Mouse (Mus musculus) embryonic facial prominence, embryonic 14.5 days (tissue): ENCODE measurements at regions not wholly inside any gene's neighbourhood (a gene's known extent, or its start where the extent isn't known, plus 50 kb on each side); places are given as distances from the start of the nearest gene placed in this dataset.

Experiments used
- ATAC-seq: fragments of 200-750 bp; cut with Nextera tagmentation; 2 replicates; pipeline ENCODE4 v1.8.0; 2017; ENCODE audit warnings: low read depth, moderate number of reproducible peaks, moderate TSS enrichment
- DNase-seq: peaks from one replicate; pipeline ENCODE4 v3.0.0-alpha.2; 2015; ENCODE audit warnings: low spot score
- H3K27ac ChIP-seq: fragments of 300-500 bp; sonication (generic); replicated peaks from 2 replicates; pipeline ENCODE4 v1.5.1; 2014; ENCODE audit warnings: low read depth, mild to moderate bottlenecking, low read length, moderate library complexity
- H3K27me3 ChIP-seq: fragments of 300-500 bp; sonication (generic); replicated peaks from 2 replicates; pipeline ENCODE4 v1.6.1; 2014; ENCODE audit warnings: low read length; ENCODE audit not compliant: control insufficient read depth, insufficient read depth
- H3K36me3 ChIP-seq: fragments of 300-500 bp; sonication (generic); 2 replicates; pipeline ENCODE4 v1.6.1; 2014; ENCODE audit warnings: low read length, mixed read lengths; ENCODE audit not compliant: control insufficient read depth, insufficient read depth
- H3K4me1 ChIP-seq: fragments of 300-500 bp; sonication (generic); 2 replicates; pipeline ENCODE4 v1.6.1; 2014; ENCODE audit warnings: antibody characterized with exemption, low read length; ENCODE audit not compliant: control insufficient read depth, insufficient read depth
- H3K4me2 ChIP-seq: fragments of 300-500 bp; sonication (generic); 2 replicates; pipeline ENCODE4 v1.6.1; 2014; ENCODE audit warnings: low read depth, mild to moderate bottlenecking, low read length, moderate library complexity, mixed read lengths
- H3K4me3 ChIP-seq: fragments of 300-500 bp; sonication (generic); 2 replicates; pipeline ENCODE4 v1.5.1; 2014; ENCODE audit warnings: low read depth, mild to moderate bottlenecking, low read length
- H3K9ac ChIP-seq: fragments of 300-500 bp; sonication (generic); 2 replicates; pipeline ENCODE4 v1.6.1; 2014; ENCODE audit warnings: low read depth, mild to moderate bottlenecking, low read length, moderate library complexity, mixed read lengths
- H3K9me3 ChIP-seq: fragments of 300-500 bp; sonication (generic); 2 replicates; pipeline ENCODE4 v1.6.1; 2016; ENCODE audit warnings: low read length; ENCODE audit not compliant: control insufficient read depth
- WGBS: fragments of 180-500 bp; shearing (Covaris S2); extraction: QIAGEN DNeasy Blood & Tissue Kit; methylation state at CpG from one replicate; pipeline ENCODE4 v1.1.7; 2014; 5-methylcytosine and 5-hydroxymethylcytosine counted together

- H3K9me3 ChIP-seq = no peaks in the 10 kb centered on the region
- no peak overlapping the region for H3K4me2 ChIP-seq
- no peaks in the 10 kb centered on the region for H3K4me1 ChIP-seq
- no peaks in the 10 kb centered on the region for H3K36me3 ChIP-seq
- H3K27me3 ChIP-seq = no peaks in the 10 kb centered on the region
- ATAC-seq (no peak), DNase-seq (no peak)
- 45% methylated on average over 1 of the region's 1 CpGs for WGBS
- no peak overlapping the region for H3K27ac ChIP-seq
- H3K4me3 ChIP-seq = no peak overlapping the region
- no peak overlapping the region for H3K9ac ChIP-seq
Observed at GRCm38 (mm10) chr2:115132165-115132592, 449.3 kb upstream of the BC052040 start.

GRCm38 (mm10) chr2:115141416-115141815, 440.1 kb upstream of the BC052040 start:
- Histone ChIP-seq H3K9ac (no peak overlapping the region), H3K4me1 (no peaks in the 10 kb centered on the region), H3K36me3 (no peaks in the 10 kb centered on the region), H3K27ac (no peak overlapping the region), H3K4me3 (no peak overlapping the region), H3K4me2 (no peak overlapping the region), H3K27me3 (no peaks in the 10 kb centered on the region), H3K9me3 (no peaks in the 10 kb centered on the region)
- ATAC-seq = no peak
- DNase-seq = no peak

GRCm38 (mm10) chr2:115172111-115172510, 409.4 kb upstream of the BC052040 start:
- no peak overlapping the region for H3K27ac ChIP-seq
- no peaks in the 10 kb centered on the region for H3K27me3 ChIP-seq
- DNase-seq (peak; percentile 79), ATAC-seq (0 out of 2 replicates have a peak, but pooled peaks have one; percentile 9)
- no peak overlapping the region for H3K4me3 ChIP-seq
- no peaks in the 10 kb centered on the region for H3K36me3 ChIP-seq
- H3K4me1 ChIP-seq = 0 out of 2 replicates have a peak, but pooled peaks cover 3% of the 10 kb centered on the region
- H3K9me3 ChIP-seq = no peaks in the 10 kb centered on the region
- WGBS = 30% methylated on average over 5 of the region's 5 CpGs
- no peak overlapping the region for H3K4me2 ChIP-seq
- H3K9ac ChIP-seq = no peak overlapping the region

- Histone ChIP-seq H3K4me3 (no peak overlapping the region), H3K9me3 (no peaks in the 10 kb centered on the region), H3K27me3 (no peaks in the 10 kb centered on the region), H3K36me3 (no peaks in the 10 kb centered on the region), H3K4me1 (0 out of 2 replicates have a peak, but pooled peaks cover 2% of the 10 kb centered on the region), H3K9ac (no peak overlapping the region), H3K27ac (no peak overlapping the region), H3K4me2 (no peak overlapping the region)
- 61% methylated on average over 1 of the region's 1 CpGs for WGBS
- DNase-seq (peak; percentile 57), ATAC-seq (no peak)
Observed at GRCm38 (mm10) chr2:115177076-115177475, 404.4 kb upstream of the BC052040 start.

GRCm38 (mm10) chr2:115177896-115178295, 403.6 kb upstream of the BC052040 start:
- WGBS = 44% methylated on average over 1 of the region's 1 CpGs
- DNase-seq = no peak
- Histone ChIP-seq H3K4me1 (no peaks in the 10 kb centered on the region), H3K4me3 (no peak overlapping the region), H3K27me3 (no peaks in the 10 kb centered on the region), H3K9ac (no peak overlapping the region), H3K36me3 (no peaks in the 10 kb centered on the region), H3K4me2 (no peak overlapping the region), H3K27ac (no peak overlapping the region), H3K9me3 (no peaks in the 10 kb centered on the region)
- ATAC-seq = no peak

GRCm38 (mm10) chr2:115211191-115211590, 370.3 kb upstream of the BC052040 start:
- H3K4me1 ChIP-seq = peaks cover 18% of the 10 kb centered on the region; the same call in 1 of the 2 replicates
- H3K36me3 ChIP-seq = no peaks in the 10 kb centered on the region
- H3K27me3 ChIP-seq = no peaks in the 10 kb centered on the region
- DNase-seq (no peak), ATAC-seq (no peak)
- H3K4me2 ChIP-seq = no peak overlapping the region
- no peak overlapping the region for H3K9ac ChIP-seq
- H3K4me3 ChIP-seq = no peak overlapping the region
- no peak overlapping the region for H3K27ac ChIP-seq
- H3K9me3 ChIP-seq = no peaks in the 10 kb centered on the region

- ATAC-seq (peak; percentile 33; the same call in 1 of the 2 replicates), DNase-seq (peak; percentile 65)
- Histone ChIP-seq H3K4me1 (peaks cover 18% of the 10 kb centered on the region; the same call in 1 of the 2 replicates), H3K36me3 (no peaks in the 10 kb centered on the region), H3K4me2 (peak overlapping the region; percentile 37), H3K4me3 (no peak overlapping the region), H3K9me3 (no peaks in the 10 kb centered on the region), H3K27me3 (no peaks in the 10 kb centered on the region), H3K27ac (peak overlapping the region; percentile 61), H3K9ac (no peak overlapping the region)
- 36% methylated on average over 18 of the region's 18 CpGs for WGBS
Observed at GRCm38 (mm10) chr2:115213181-115213970, 368.1 kb upstream of the BC052040 start.

- H3K4me1 ChIP-seq = peaks cover 18% of the 10 kb centered on the region; the same call in 1 of the 2 replicates
- H3K9ac ChIP-seq = no peak overlapping the region
- no peaks in the 10 kb centered on the region for H3K36me3 ChIP-seq
- ATAC-seq (no peak), DNase-seq (peak; percentile 34)
- H3K4me2 ChIP-seq = no peak overlapping the region
- no peaks in the 10 kb centered on the region for H3K9me3 ChIP-seq
- H3K27me3 ChIP-seq = no peaks in the 10 kb centered on the region
- peak overlapping the region; percentile 61 for H3K27ac ChIP-seq
- H3K4me3 ChIP-seq = no peak overlapping the region
- 42% methylated on average over 6 of the region's 6 CpGs for WGBS
Observed at GRCm38 (mm10) chr2:115214292-115214691, 367.2 kb upstream of the BC052040 start.

GRCm38 (mm10) chr2:115230041-115230440, 351.5 kb upstream of the BC052040 start:
- ATAC-seq (no peak), DNase-seq (peak; percentile 68)
- Histone ChIP-seq H3K4me3 (no peak overlapping the region), H3K4me2 (no peak overlapping the region), H3K27me3 (no peaks in the 10 kb centered on the region), H3K9me3 (no peaks in the 10 kb centered on the region), H3K27ac (no peak overlapping the region), H3K4me1 (no peaks in the 10 kb centered on the region), H3K36me3 (no peaks in the 10 kb centered on the region), H3K9ac (no peak overlapping the region)
- 66% methylated on average over 4 of the region's 4 CpGs for WGBS
